14 mouse cellular contexts compared by ENCODE assay signal in genomic region chr13:52250371-52250770, GRCm38 (mm10).
DNase-seq lines count a peak whose midpoint lies in the region; ATAC-seq and TF ChIP-seq lines count a peak whose summit lies in the region.
"Had no signal": no experiment of that assay in that cellular context is flagged by ENCODE, and none has a peak within 500 bp of the region (broad histone marks: within the 10 kb centered on the region; RNA-seq: fewer than 3 reads in every experiment).

No protein-coding gene starts in this region.

- TF ChIP-seq EP300 in stomach, postnatal 0 days (optimal IDR thresholded peaks at IDR 0.05), result no peak

- peak; percentile 50 for TF ChIP-seq CTCF in intestine, postnatal 0 days (IDR thresholded peaks at IDR 0.05; ENCODE audit: low read depth)
- no peak for TF ChIP-seq CTCF in thymus, adult 2 months (IDR thresholded peaks at IDR 0.05; ENCODE audit: borderline replicate concordance, control insufficient read depth, extremely low read depth, insufficient read depth, low read length, poor library complexity)
- peak; percentile 59 for TF ChIP-seq CTCF in stomach, postnatal 0 days (IDR thresholded peaks at IDR 0.05; ENCODE audit: low read depth)

- H3K9me3 ChIP-seq in intestine, postnatal 0 days (ENCODE audit: control insufficient read depth), result no peaks in the 10 kb centered on the region
- H3K9me3 ChIP-seq in intestine, embryonic 15.5 days, result no peaks in the 10 kb centered on the region
- no peaks in the 10 kb centered on the region for H3K9me3 ChIP-seq in stomach, postnatal 0 days (ENCODE audit: control insufficient read depth, low read length)
- H3K9me3 ChIP-seq in midbrain, embryonic 14.5 days (ENCODE audit: control insufficient read depth, low read length), result no peaks in the 10 kb centered on the region
- no peaks in the 10 kb centered on the region for H3K9me3 ChIP-seq in forebrain, embryonic 12.5 days
- H3K9me3 ChIP-seq: hindbrain, embryonic 10.5 days; kidney, embryonic 15.5 days; limb, embryonic 12.5 days had no signal

- H3K4me1 ChIP-seq in intestine, postnatal 0 days (replicated peaks; ENCODE audit: control insufficient read depth, insufficient read depth, low read length), result no peaks in the 10 kb centered on the region
- no peaks in the 10 kb centered on the region for H3K4me1 ChIP-seq in intestine, embryonic 15.5 days (replicated peaks)
- H3K4me1 ChIP-seq in thymus, adult 2 months (replicated peaks; ENCODE audit: control insufficient read depth, insufficient read depth, low read length), result no peaks in the 10 kb centered on the region
- no peaks in the 10 kb centered on the region for H3K4me1 ChIP-seq in stomach, postnatal 0 days (replicated peaks; ENCODE audit: control insufficient read depth, insufficient read depth)
- no peaks in the 10 kb centered on the region for H3K4me1 ChIP-seq in midbrain, embryonic 14.5 days (ENCODE audit: control insufficient read depth, insufficient read depth, low read length)
- H3K4me1 ChIP-seq in forebrain, embryonic 12.5 days, result no peaks in the 10 kb centered on the region
- H3K4me1 ChIP-seq: hindbrain, embryonic 10.5 days; kidney, embryonic 15.5 days; limb, embryonic 12.5 days had no signal

- no peak overlapping the region for H3K4me3 ChIP-seq in intestine, postnatal 0 days (ENCODE audit: low read depth, low read length)
- H3K4me3 ChIP-seq in intestine, embryonic 15.5 days (replicated peaks), result no peak overlapping the region
- no peak overlapping the region for H3K4me3 ChIP-seq in thymus, adult 2 months (ENCODE audit: control insufficient read depth, insufficient read depth, low read length)
- no peak overlapping the region for H3K4me3 ChIP-seq in stomach, postnatal 0 days (ENCODE audit: low read depth, low read length)
- H3K4me3 ChIP-seq in midbrain, embryonic 14.5 days (replicated peaks; ENCODE audit: low read depth, low read length), result no peak overlapping the region
- no peak overlapping the region for H3K4me3 ChIP-seq in forebrain, embryonic 12.5 days (replicated peaks)
- H3K4me3 ChIP-seq: hindbrain, embryonic 10.5 days; kidney, embryonic 15.5 days; limb, embryonic 12.5 days had no signal

- H3K27ac ChIP-seq in intestine, postnatal 0 days (ENCODE audit: low read depth, low read length), result no peak overlapping the region
- no peak overlapping the region for H3K27ac ChIP-seq in intestine, embryonic 15.5 days
- no peak overlapping the region for H3K27ac ChIP-seq in thymus, adult 2 months (ENCODE audit: control insufficient read depth, insufficient read depth, low read length)
- no peak overlapping the region for H3K27ac ChIP-seq in stomach, postnatal 0 days (replicated peaks)
- no peak overlapping the region for H3K27ac ChIP-seq in midbrain, embryonic 14.5 days (replicated peaks; ENCODE audit: low read depth, low read length)
- H3K27ac ChIP-seq in forebrain, embryonic 12.5 days, result no peak overlapping the region
- H3K27ac ChIP-seq: hindbrain, embryonic 10.5 days; kidney, embryonic 15.5 days; limb, embryonic 12.5 days had no signal

- no peak overlapping the region for H3K4me2 ChIP-seq in intestine, postnatal 0 days (replicated peaks; ENCODE audit: low read depth)
- no peak overlapping the region for H3K4me2 ChIP-seq in intestine, embryonic 15.5 days (replicated peaks)
- H3K4me2 ChIP-seq in stomach, postnatal 0 days (replicated peaks; ENCODE audit: low read depth), result no peak overlapping the region
- no peak overlapping the region for H3K4me2 ChIP-seq in midbrain, embryonic 14.5 days (ENCODE audit: low read length)
- H3K4me2 ChIP-seq in forebrain, embryonic 12.5 days, result no peak overlapping the region
- H3K4me2 ChIP-seq: kidney, embryonic 15.5 days; limb, embryonic 12.5 days; midbrain, embryonic 11.5 days had no signal

- no peak for TF ChIP-seq POLR2A in thymus, adult 2 months (IDR thresholded peaks at IDR 0.05; ENCODE audit: control insufficient read depth, extremely low read depth, insufficient read depth, low read length, poor library complexity)

- H3K27me3 ChIP-seq in intestine, postnatal 0 days (replicated peaks; ENCODE audit: control insufficient read depth, insufficient read depth, low read length), result no peaks in the 10 kb centered on the region
- H3K27me3 ChIP-seq in intestine, embryonic 15.5 days (replicated peaks), result no peaks in the 10 kb centered on the region
- no peaks in the 10 kb centered on the region for H3K27me3 ChIP-seq in thymus, adult 2 months (ENCODE audit: control insufficient read depth, insufficient read depth, low read length)
- H3K27me3 ChIP-seq in stomach, postnatal 0 days (ENCODE audit: control insufficient read depth, insufficient read depth, low read length), result no peaks in the 10 kb centered on the region
- no peaks in the 10 kb centered on the region for H3K27me3 ChIP-seq in midbrain, embryonic 14.5 days (ENCODE audit: control insufficient read depth, insufficient read depth, low read length)
- peaks cover 10% of the 10 kb centered on the region; the same call in 1 of the 2 replicates for H3K27me3 ChIP-seq in forebrain, embryonic 12.5 days
- H3K27me3 ChIP-seq: limb, embryonic 12.5 days had no signal

- WGBS in intestine, postnatal 0 days, result 46% methylated on average over 4 of the region's 4 CpGs
- WGBS in intestine, embryonic 15.5 days, result 56% methylated on average over 4 of the region's 4 CpGs
- WGBS in thymus, adult 2 months, result 26% methylated on average over 4 of the region's 4 CpGs
- WGBS in stomach, postnatal 0 days, result 50% methylated on average over 4 of the region's 4 CpGs
- WGBS in midbrain, embryonic 14.5 days, result 58% methylated on average over 4 of the region's 4 CpGs
- WGBS in forebrain, embryonic 12.5 days, result 70% methylated on average over 4 of the region's 4 CpGs

- ATAC-seq in intestine, postnatal 0 days, result no peak
- ATAC-seq in intestine, embryonic 15.5 days, result no peak
- peak; percentile 87 for ATAC-seq in common myeloid progenitor, adult 5-6 weeks (replicated peaks; ENCODE audit: low read depth, poor library complexity, severe bottlenecking)
- ATAC-seq in stomach, postnatal 0 days (ENCODE audit: low FRiP score, low TSS enrichment), result no peak
- ATAC-seq in midbrain, embryonic 14.5 days (ENCODE audit: low FRiP score, low TSS enrichment), result no peak
- no peak for ATAC-seq in forebrain, embryonic 12.5 days (ENCODE audit: low FRiP score)

- no peak overlapping the region for H3K9ac ChIP-seq in intestine, postnatal 0 days (ENCODE audit: low read depth, low read length)
- H3K9ac ChIP-seq in intestine, embryonic 15.5 days, result no peak overlapping the region
- no peak overlapping the region for H3K9ac ChIP-seq in stomach, postnatal 0 days (ENCODE audit: low read length)
- H3K9ac ChIP-seq in midbrain, embryonic 14.5 days (replicated peaks; ENCODE audit: low read length), result no peak overlapping the region
- H3K9ac ChIP-seq in forebrain, embryonic 12.5 days, result no peak overlapping the region
- H3K9ac ChIP-seq: kidney, embryonic 15.5 days; limb, embryonic 12.5 days had no signal

- H3K36me3 ChIP-seq in intestine, postnatal 0 days (ENCODE audit: control insufficient read depth, insufficient read depth), result no peaks in the 10 kb centered on the region
- H3K36me3 ChIP-seq in intestine, embryonic 15.5 days, result no peaks in the 10 kb centered on the region
- no peaks in the 10 kb centered on the region for H3K36me3 ChIP-seq in thymus, adult 2 months (ENCODE audit: control insufficient read depth, insufficient read depth, low read length)
- no peaks in the 10 kb centered on the region for H3K36me3 ChIP-seq in stomach, postnatal 0 days (ENCODE audit: control insufficient read depth, insufficient read depth, low read length)
- no peaks in the 10 kb centered on the region for H3K36me3 ChIP-seq in midbrain, embryonic 14.5 days (ENCODE audit: control insufficient read depth, insufficient read depth, low read length)
- H3K36me3 ChIP-seq in forebrain, embryonic 12.5 days (replicated peaks), result no peaks in the 10 kb centered on the region
- H3K36me3 ChIP-seq: hindbrain, embryonic 10.5 days; kidney, embryonic 15.5 days; limb, embryonic 12.5 days had no signal

- DNase-seq in thymus, postnatal 14 days, result peak; percentile 33
- DNase-seq in thymus, adult 2 months, result no peak
- DNase-seq in stomach, postnatal 0 days (ENCODE audit: low spot score), result no peak
- DNase-seq in midbrain, embryonic 14.5 days, result no peak
- DNase-seq: embryo, embryonic 11 days; gastrocnemius, postnatal 25 days had no signal
